In genomic region chr10:7035547-7035946, GRCm38 (mm10) we compare ENCODE assay signal across 11 mouse cellular contexts. TPM values are rescaled to one million over a fixed set of nuclear protein-coding genes. Genes with fewer than 3 reads are reported as not detected.
DNase-seq lines count a peak whose midpoint lies in the region; ATAC-seq and TF ChIP-seq lines count a peak whose summit lies in the region.
"Had no signal": no experiment of that assay in that cellular context is flagged by ENCODE, and none has a peak within 500 bp of the region (broad histone marks: within the 10 kb centered on the region; RNA-seq: fewer than 3 reads in every experiment).

No protein-coding gene starts in this region.

- TF ChIP-seq CTCF in midbrain, postnatal 0 days (IDR thresholded peaks at IDR 0.05) = no peak

- H3K4me1 ChIP-seq in kidney, embryonic 14.5 days (ENCODE audit: control insufficient read depth, insufficient read depth, low read length) = no peaks in the 10 kb centered on the region
- no peaks in the 10 kb centered on the region; the same call in 1 of the 2 replicates for H3K4me1 ChIP-seq in hindbrain, embryonic 16.5 days (ENCODE audit: control insufficient read depth, insufficient read depth, low read depth, low read length)
- no peaks in the 10 kb centered on the region for H3K4me1 ChIP-seq in midbrain, postnatal 0 days (ENCODE audit: insufficient read depth, low read length)
- H3K4me1 ChIP-seq: lung, embryonic 15.5 days had no signal

- no peaks in the 10 kb centered on the region for H3K36me3 ChIP-seq in kidney, embryonic 14.5 days (ENCODE audit: control insufficient read depth, insufficient read depth, low read length)
- no peaks in the 10 kb centered on the region for H3K36me3 ChIP-seq in hindbrain, embryonic 16.5 days (ENCODE audit: control insufficient read depth, insufficient read depth, low read length)
- no peaks in the 10 kb centered on the region for H3K36me3 ChIP-seq in midbrain, postnatal 0 days (ENCODE audit: insufficient read depth, low read length)
- H3K36me3 ChIP-seq: lung, embryonic 15.5 days had no signal

- no peak overlapping the region for H3K4me2 ChIP-seq in kidney, embryonic 14.5 days (replicated peaks; ENCODE audit: low read depth, low read length)
- H3K4me2 ChIP-seq in hindbrain, embryonic 16.5 days (ENCODE audit: low read length) = no peak overlapping the region
- no peak overlapping the region for H3K4me2 ChIP-seq in midbrain, postnatal 0 days (ENCODE audit: low read depth, low read length, poor library complexity, severe bottlenecking)
- H3K4me2 ChIP-seq: lung, embryonic 15.5 days had no signal

- no peaks in the 10 kb centered on the region for H3K27me3 ChIP-seq in kidney, embryonic 14.5 days (ENCODE audit: control insufficient read depth, insufficient read depth, low read length)
- H3K27me3 ChIP-seq in hindbrain, embryonic 16.5 days (replicated peaks; ENCODE audit: control insufficient read depth, insufficient read depth, low read length) = no peaks in the 10 kb centered on the region
- H3K27me3 ChIP-seq in midbrain, postnatal 0 days (ENCODE audit: insufficient read depth, low read length) = no peaks in the 10 kb centered on the region
- H3K27me3 ChIP-seq: lung, embryonic 15.5 days had no signal

- H3K9me3 ChIP-seq in kidney, embryonic 14.5 days (ENCODE audit: control insufficient read depth, low read length) = no peaks in the 10 kb centered on the region
- H3K9me3 ChIP-seq in hindbrain, embryonic 16.5 days (ENCODE audit: control insufficient read depth, low read length) = no peaks in the 10 kb centered on the region
- H3K9me3 ChIP-seq in midbrain, postnatal 0 days (ENCODE audit: low read length) = no peaks in the 10 kb centered on the region
- H3K9me3 ChIP-seq: lung, embryonic 15.5 days had no signal

- WGBS in kidney, embryonic 14.5 days = 75% methylated on average over 12 of the region's 12 CpGs
- 71% methylated on average over 12 of the region's 12 CpGs for WGBS in hindbrain, embryonic 16.5 days
- WGBS in midbrain, postnatal 0 days = 63% methylated on average over 12 of the region's 12 CpGs

- H3K27ac ChIP-seq in kidney, embryonic 14.5 days (ENCODE audit: low read depth, low read length) = no peak overlapping the region
- H3K27ac ChIP-seq in hindbrain, embryonic 16.5 days (ENCODE audit: low read depth, low read length) = no peak overlapping the region
- no peak overlapping the region for H3K27ac ChIP-seq in midbrain, postnatal 0 days (ENCODE audit: low read depth, low read length)
- H3K27ac ChIP-seq: lung, embryonic 15.5 days had no signal

- H3K4me3 ChIP-seq in kidney, embryonic 14.5 days (ENCODE audit: low read length) = no peak overlapping the region
- no peak overlapping the region for H3K4me3 ChIP-seq in hindbrain, embryonic 16.5 days (ENCODE audit: low read length)
- no peak overlapping the region for H3K4me3 ChIP-seq in midbrain, postnatal 0 days (ENCODE audit: low read depth, low read length)
- H3K4me3 ChIP-seq: lung, embryonic 15.5 days had no signal

- peak; percentile 17 for DNase-seq in kidney, adult 11 months
- peak; percentile 1 for DNase-seq in T-cell, adult 2 months (ENCODE audit: low spot score)
- peak; percentile 12 for DNase-seq in midbrain, postnatal 0 days (ENCODE audit: low spot score)
- DNase-seq in cerebellum, postnatal 36 days = no peak
- DNase-seq in MN1 (ENCODE audit: low spot score) = no peak
- DNase-seq in adrenal gland, postnatal 4 days (ENCODE audit: low spot score in 2 of 2) = no peak
- DNase-seq: cerebellum, adult 2 months; liver had no signal

- H3K9ac ChIP-seq in kidney, embryonic 14.5 days (ENCODE audit: low read depth, low read length) = no peak overlapping the region
- no peak overlapping the region for H3K9ac ChIP-seq in hindbrain, embryonic 16.5 days (ENCODE audit: low read depth, low read length)
- H3K9ac ChIP-seq in midbrain, postnatal 0 days (replicated peaks; ENCODE audit: low read length, poor library complexity, severe bottlenecking) = no peak overlapping the region
- H3K9ac ChIP-seq: lung, embryonic 15.5 days had no signal

- no peak for ATAC-seq in kidney, embryonic 14.5 days (ENCODE audit: low FRiP score, low TSS enrichment)
- peak; percentile 56 for ATAC-seq in hindbrain, embryonic 16.5 days
- ATAC-seq in midbrain, postnatal 0 days (ENCODE audit: low FRiP score) = 0 out of 2 replicates have a peak, but pooled peaks have one; percentile 61

RNA-seq across cellular contexts. Expression of gene Ipcef1, which starts 16.7 kb away (rescaled TPM):
- 3.2 and 3.6 TPM in 2 replicates for polyA plus RNA-seq in kidney, embryonic 14.5 days (2014; fragmentation: Nextera tagmentation; extraction: Ambion mirVana)
- 2.0 and 2.9 TPM in 2 replicates for polyA plus RNA-seq in hindbrain, embryonic 16.5 days (2015; fragmentation: Nextera tagmentation; extraction: Ambion mirVana)
- total RNA-seq in midbrain, postnatal 0 days (2014; rRNA removed) = 6.1 and 11.1 TPM in 2 replicates
- 1.3 and 1.8 TPM in 2 replicates for polyA plus RNA-seq in midbrain, postnatal 0 days (2015; fragmentation: Nextera tagmentation; extraction: Ambion mirVana)
- 1 to 10 TPM in 1 of 2 experiments, under 1 TPM in 1; 0.45 to 2.1 TPM for total RNA-seq in adrenal gland, postnatal 4 days (2021)

Comparison
In these comparisons a context has a peak if more than half of its experiments do, and no peak if none do; other contexts are left out.
1. DNase-seq: peak in kidney, adult 11 months (single experiment), T-cell, adult 2 months (single experiment) and midbrain, postnatal 0 days (single experiment); none in cerebellum, postnatal 36 days (0 of 2), MN1 (single experiment) and adrenal gland, postnatal 4 days (0 of 2).